Mouse (Mus musculus): ENCODE results near the gene Pex6.

DNA sequence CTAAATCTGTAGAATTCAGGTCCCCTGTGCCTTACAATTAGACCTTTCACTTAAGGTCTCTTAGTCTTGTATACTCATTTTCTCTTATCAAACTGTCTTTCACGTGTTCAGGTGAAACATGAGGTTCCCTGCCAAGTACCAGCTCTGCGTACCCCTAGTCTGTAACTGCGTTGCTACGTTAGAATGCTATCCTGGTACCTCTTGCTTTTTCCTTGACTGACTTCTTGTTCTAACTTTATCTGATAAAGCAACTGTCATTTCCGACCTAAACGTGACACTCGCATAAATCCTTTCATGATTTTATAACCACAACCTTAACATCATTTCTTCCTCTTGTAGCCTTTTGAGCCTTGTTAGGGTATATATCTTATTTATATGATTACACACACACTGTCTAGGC is 1.2 kb downstream of the Pex6 start:
- TF ChIP-seq CTCF (conservative IDR thresholded peaks at IDR 0.05 in 1 of 2, IDR thresholded peaks at IDR 0.05 in 1 of 2; ENCODE audit: low read depth in 2 of 2, low read length in 2 of 2) (no peak), ZNF384 (IDR thresholded peaks at IDR 0.05; ENCODE audit: low read depth, low read length) (no peak), POLR2A (IDR thresholded peaks at IDR 0.05; ENCODE audit: low read depth, low read length) (no peak), CHD2 (IDR thresholded peaks at IDR 0.05; ENCODE audit: low read length) (no peak)

Measured in CH12.LX (cell line).